Mouse (Mus musculus) embryonic facial prominence, embryonic 15.5 days (tissue): ENCODE measurements at regions not wholly inside any gene's neighbourhood (a gene's known extent, or its start where the extent isn't known, plus 50 kb on each side); places are given as distances from the start of the nearest gene placed in this dataset.
"Not testable (repeated sequence)": the region's sequence is repeated elsewhere in the genome, so short reads cannot be mapped to it uniquely, and the experiment has no call there.

Experiments
- ATAC-seq: fragments of 200-750 bp; cut with Nextera tagmentation; 2 replicates; pipeline ENCODE4 v1.8.0; 2017; ENCODE audit warnings: low read depth, moderate TSS enrichment; ENCODE audit not compliant: insufficient number of reproducible peaks, low FRiP score, low TSS enrichment
- H3K27ac ChIP-seq: fragments of 300-500 bp; sonication (generic); replicated peaks from 2 replicates; pipeline ENCODE4 v1.5.1; 2015; ENCODE audit warnings: mild to moderate bottlenecking, inconsistent platforms
- H3K27me3 ChIP-seq: fragments of 300-500 bp; sonication (generic); 2 replicates; pipeline ENCODE4 v1.6.1; 2015; ENCODE audit warnings: inconsistent platforms
- H3K36me3 ChIP-seq: fragments of 300-500 bp; sonication (generic); 2 replicates; pipeline ENCODE4 v1.6.1; 2015; ENCODE audit warnings: mild to moderate bottlenecking, inconsistent platforms
- H3K4me1 ChIP-seq: fragments of 300-500 bp; sonication (generic); 2 replicates; pipeline ENCODE4 v1.6.1; 2015; ENCODE audit warnings: inconsistent platforms
- H3K4me2 ChIP-seq: fragments of 300-500 bp; sonication (generic); replicated peaks from 2 replicates; pipeline ENCODE4 v1.6.1; 2015; ENCODE audit warnings: mild to moderate bottlenecking, inconsistent platforms
- H3K4me3 ChIP-seq: fragments of 300-500 bp; sonication (generic); replicated peaks from 2 replicates; pipeline ENCODE4 v1.5.1; 2015; ENCODE audit warnings: mild to moderate bottlenecking, inconsistent platforms
- H3K9ac ChIP-seq: fragments of 300-500 bp; sonication (generic); 2 replicates; pipeline ENCODE4 v1.6.1; 2015; ENCODE audit warnings: inconsistent platforms
- H3K9me3 ChIP-seq: fragments of 300-500 bp; sonication (generic); replicated peaks from 2 replicates; pipeline ENCODE4 v1.6.1; 2016; ENCODE audit warnings: inconsistent platforms
- WGBS: fragments of 180-500 bp; shearing (Covaris S2); methylation state at CpG from one replicate; pipeline ENCODE4 v1.1.7; 2015; 5-methylcytosine and 5-hydroxymethylcytosine counted together

- Histone ChIP-seq H3K9ac (no peak overlapping the region), H3K4me3 (no peak overlapping the region), H3K27ac (no peak overlapping the region), H3K27me3 (no peaks in the 10 kb centered on the region), H3K36me3 (no peaks in the 10 kb centered on the region), H3K4me2 (no peak overlapping the region), H3K4me1 (no peaks in the 10 kb centered on the region), H3K9me3 (no peaks in the 10 kb centered on the region)
- 80% methylated on average over 7 of the region's 7 CpGs for WGBS
- ATAC-seq: no peak
These were observed 476.1 kb upstream of the Cdh5 start for GRCm38 (mm10) chr8:103625166-103625890.

GRCm38 (mm10) chr8:103626446-103626845 is 475.0 kb upstream of the Cdh5 start:
- Histone ChIP-seq H3K4me1 (no peaks in the 10 kb centered on the region), H3K4me3 (no peak overlapping the region), H3K4me2 (no peak overlapping the region), H3K9ac (no peak overlapping the region), H3K27ac (no peak overlapping the region), H3K36me3 (no peaks in the 10 kb centered on the region), H3K27me3 (no peaks in the 10 kb centered on the region), H3K9me3 (no peaks in the 10 kb centered on the region)
- no peak for ATAC-seq
- WGBS: 57% methylated on average over 4 of the region's 4 CpGs

GRCm38 (mm10) chr8:103632543-103632942 is 468.9 kb upstream of the Cdh5 start:
- Histone ChIP-seq H3K9ac (no peak overlapping the region), H3K27ac (no peak overlapping the region), H3K36me3 (no peaks in the 10 kb centered on the region), H3K9me3 (no peaks in the 10 kb centered on the region), H3K27me3 (no peaks in the 10 kb centered on the region), H3K4me1 (no peaks in the 10 kb centered on the region), H3K4me3 (no peak overlapping the region), H3K4me2 (no peak overlapping the region)
- ATAC-seq: no peak
- 74% methylated on average over 6 of the region's 6 CpGs for WGBS

GRCm38 (mm10) chr8:103634951-103635350 is 466.5 kb upstream of the Cdh5 start:
- Histone ChIP-seq H3K4me1 (no peaks in the 10 kb centered on the region), H3K27ac (no peak overlapping the region), H3K36me3 (no peaks in the 10 kb centered on the region), H3K9me3 (no peaks in the 10 kb centered on the region), H3K4me3 (no peak overlapping the region), H3K4me2 (no peak overlapping the region), H3K27me3 (no peaks in the 10 kb centered on the region), H3K9ac (no peak overlapping the region)
- 81% methylated on average over 14 of the region's 14 CpGs for WGBS
- no peak for ATAC-seq

GRCm38 (mm10) chr8:103643621-103644020 is 457.8 kb upstream of the Cdh5 start:
- no peak overlapping the region for H3K4me2 ChIP-seq
- H3K9ac ChIP-seq: no peak overlapping the region
- H3K27ac ChIP-seq: no peak overlapping the region
- no peaks in the 10 kb centered on the region for H3K9me3 ChIP-seq
- H3K4me3 ChIP-seq: no peak overlapping the region
- H3K4me1 ChIP-seq: peaks cover 3% of the 10 kb centered on the region; the same call in 1 of the 2 replicates
- 90% methylated on average over 2 of the region's 2 CpGs for WGBS
- no peaks in the 10 kb centered on the region for H3K36me3 ChIP-seq
- no peak for ATAC-seq
- no peaks in the 10 kb centered on the region for H3K27me3 ChIP-seq

GRCm38 (mm10) chr8:103644106-103644505 is 457.3 kb upstream of the Cdh5 start:
- no peak overlapping the region for H3K9ac ChIP-seq
- H3K27ac ChIP-seq: no peak overlapping the region
- H3K4me1 ChIP-seq: peaks cover 3% of the 10 kb centered on the region; the same call in 1 of the 2 replicates
- no peak overlapping the region for H3K4me2 ChIP-seq
- WGBS: 50% methylated on average over 6 of the region's 6 CpGs
- no peak for ATAC-seq
- no peaks in the 10 kb centered on the region for H3K36me3 ChIP-seq
- no peaks in the 10 kb centered on the region for H3K9me3 ChIP-seq
- no peak overlapping the region for H3K4me3 ChIP-seq
- no peaks in the 10 kb centered on the region for H3K27me3 ChIP-seq

GRCm38 (mm10) chr8:103644845-103645244 is 456.6 kb upstream of the Cdh5 start:
- Histone ChIP-seq H3K27me3 (no peaks in the 10 kb centered on the region), H3K9me3 (no peaks in the 10 kb centered on the region), H3K4me3 (no peak overlapping the region), H3K4me1 (peaks cover 3% of the 10 kb centered on the region; the same call in 1 of the 2 replicates), H3K9ac (no peak overlapping the region), H3K36me3 (no peaks in the 10 kb centered on the region), H3K4me2 (no peak overlapping the region), H3K27ac (no peak overlapping the region)
- no peak for ATAC-seq
- WGBS: 83% methylated on average over 3 of the region's 3 CpGs

GRCm38 (mm10) chr8:103664796-103665195 is 436.6 kb upstream of the Cdh5 start:
- Histone ChIP-seq H3K27ac (no peak overlapping the region), H3K4me3 (no peak overlapping the region), H3K9me3 (no peaks in the 10 kb centered on the region), H3K4me1 (no peaks in the 10 kb centered on the region), H3K36me3 (no peaks in the 10 kb centered on the region), H3K4me2 (no peak overlapping the region), H3K27me3 (no peaks in the 10 kb centered on the region), H3K9ac (no peak overlapping the region)
- no peak for ATAC-seq
- WGBS: 83% methylated on average over 1 of the region's 1 CpGs

GRCm38 (mm10) chr8:103686233-103686632 is 415.2 kb upstream of the Cdh5 start:
- not testable (repeated sequence) for H3K27me3 ChIP-seq, H3K9me3 ChIP-seq, H3K4me3 ChIP-seq, ATAC-seq, H3K4me2 ChIP-seq, H3K4me1 ChIP-seq, H3K27ac ChIP-seq, H3K9ac ChIP-seq, H3K36me3 ChIP-seq
- WGBS: 84% methylated on average over 5 of the region's 5 CpGs

GRCm38 (mm10) chr8:103690438-103690837 is 411.0 kb upstream of the Cdh5 start:
- Histone ChIP-seq H3K4me1 (peaks cover 7% of the 10 kb centered on the region; the same call in 1 of the 2 replicates), H3K4me3 (no peak overlapping the region), H3K36me3 (no peaks in the 10 kb centered on the region), H3K9me3 (no peaks in the 10 kb centered on the region), H3K27ac (no peak overlapping the region), H3K9ac (no peak overlapping the region), H3K27me3 (no peaks in the 10 kb centered on the region), H3K4me2 (no peak overlapping the region)
- ATAC-seq: no peak
- 58% methylated on average over 1 of the region's 1 CpGs for WGBS

- H3K9me3 ChIP-seq: no peaks in the 10 kb centered on the region
- no peak overlapping the region for H3K4me3 ChIP-seq
- 91% methylated on average over 8 of the region's 8 CpGs for WGBS
- no peaks in the 10 kb centered on the region for H3K36me3 ChIP-seq
- peaks cover 7% of the 10 kb centered on the region; the same call in 1 of the 2 replicates for H3K4me1 ChIP-seq
- H3K4me2 ChIP-seq: no peak overlapping the region
- H3K9ac ChIP-seq: no peak overlapping the region
- H3K27me3 ChIP-seq: no peaks in the 10 kb centered on the region
- ATAC-seq: no peak
- no peak overlapping the region for H3K27ac ChIP-seq
These were observed 407.9 kb upstream of the Cdh5 start for GRCm38 (mm10) chr8:103693531-103693930.

- Histone ChIP-seq H3K27ac (no peak overlapping the region), H3K4me2 (no peak overlapping the region), H3K9ac (no peak overlapping the region), H3K4me3 (no peak overlapping the region), H3K4me1 (peaks cover 7% of the 10 kb centered on the region; the same call in 1 of the 2 replicates), H3K27me3 (no peaks in the 10 kb centered on the region), H3K9me3 (no peaks in the 10 kb centered on the region), H3K36me3 (no peaks in the 10 kb centered on the region)
- ATAC-seq: no peak
- WGBS: 35% methylated on average over 7 of the region's 7 CpGs
These were observed 407.0 kb upstream of the Cdh5 start for GRCm38 (mm10) chr8:103694331-103694891.
